Mouse (Mus musculus): ENCODE data around the gene Pim3. TPM values are rescaled to one million over a fixed set of nuclear protein-coding genes. Genes with fewer than 3 reads are reported as not detected.

The Pim3 gene
- polyA plus RNA-seq, 1 experiment from 2014 or later = 77.4 TPM

Other genes with a start within 250 kb of the Pim3 start
- 12.9 and 14.9 TPM in 2 replicates for gene Brd1, start 128.0 kb upstream of the Pim3 start, polyA plus RNA-seq (2015; fragmentation: Nextera tagmentation; extraction: Ambion mirVana)
- 9.9 and 15.3 TPM in 2 replicates for gene Zbed4, start 110.5 kb upstream of the Pim3 start, polyA plus RNA-seq (2015; fragmentation: Nextera tagmentation; extraction: Ambion mirVana)
- gene Alg12, start 42.9 kb upstream of the Pim3 start, polyA plus RNA-seq (2015; fragmentation: Nextera tagmentation; extraction: Ambion mirVana) = 9.5 and 10.1 TPM in 2 replicates
- 61.0 and 61.9 TPM in 2 replicates for gene Creld2, start 42.5 kb upstream of the Pim3 start, polyA plus RNA-seq (2015; fragmentation: Nextera tagmentation; extraction: Ambion mirVana)
- 0.06 and 0.13 TPM in 2 replicates for gene Ttll8, start 92.2 kb downstream of the Pim3 start, polyA plus RNA-seq (2015; fragmentation: Nextera tagmentation; extraction: Ambion mirVana)
- gene Mlc1, start 116.8 kb downstream of the Pim3 start, polyA plus RNA-seq (2015; fragmentation: Nextera tagmentation; extraction: Ambion mirVana) = 39.1 and 52.9 TPM in 2 replicates
- gene Mov10l1, start 120.7 kb downstream of the Pim3 start, polyA plus RNA-seq (2015; fragmentation: Nextera tagmentation; extraction: Ambion mirVana) = 0.05 and 0.09 TPM in 2 replicates
- 9.5 and 11.9 TPM in 2 replicates for gene Panx2, start 197.5 kb downstream of the Pim3 start, polyA plus RNA-seq (2015; fragmentation: Nextera tagmentation; extraction: Ambion mirVana)
- 39.2 and 39.5 TPM in 2 replicates for gene Trabd, start 212.9 kb downstream of the Pim3 start, polyA plus RNA-seq (2015; fragmentation: Nextera tagmentation; extraction: Ambion mirVana)
- gene Selenoo, start 226.9 kb downstream of the Pim3 start, polyA plus RNA-seq (2015; fragmentation: Nextera tagmentation; extraction: Ambion mirVana) = 16.4 and 17.9 TPM in 2 replicates